Mouse (Mus musculus): ENCODE results near the gene Tmcc2.
A peak's percentile ranks its signal among the peaks of the same experiment; 100 is the strongest.

The Tmcc2 gene

GRCm38 (mm10) chr1:132389886-132390585 is 1.0 kb downstream of the Tmcc2 start:
- DNase-seq (ENCODE audit: low spot score in 2 of 2): peak in 1 of 2 experiments; percentile 54

GRCm38 (mm10) chr1:132388813-132389803 is 2.0 kb downstream of the Tmcc2 start:
- peak in 1 of 2 experiments; percentile 4 for DNase-seq (ENCODE audit: low spot score in 2 of 2)

GRCm38 (mm10) chr1:132387943-132388342 is 3.1 kb downstream of the Tmcc2 start:
- peak in 1 of 2 experiments; percentile 30 for DNase-seq (ENCODE audit: low spot score in 2 of 2)

- peak in 1 of 2 experiments; percentile 12 for DNase-seq (ENCODE audit: low spot score in 2 of 2)
Measured at GRCm38 (mm10) chr1:132386266-132386665, 4.8 kb downstream of the Tmcc2 start.

- no peak for DNase-seq (ENCODE audit: low spot score in 2 of 2)
Measured at GRCm38 (mm10) chr1:132385711-132386110, 5.4 kb downstream of the Tmcc2 start.

- DNase-seq (ENCODE audit: low spot score in 2 of 2): peak in 1 of 2 experiments; percentile 4
Measured at GRCm38 (mm10) chr1:132385266-132385665, 5.8 kb downstream of the Tmcc2 start.

GRCm38 (mm10) chr1:132384001-132384554 is 7.0 kb downstream of the Tmcc2 start:
- DNase-seq (ENCODE audit: low spot score in 2 of 2): peak in 1 of 2 experiments; percentile 9

- DNase-seq (ENCODE audit: low spot score in 2 of 2): no peak
Measured at GRCm38 (mm10) chr1:132381929-132382328, 9.2 kb downstream of the Tmcc2 start.

- no peak for DNase-seq (ENCODE audit: low spot score in 2 of 2)
Measured at GRCm38 (mm10) chr1:132380550-132381100, 10.5 kb downstream of the Tmcc2 start.

- DNase-seq (ENCODE audit: low spot score in 2 of 2): no peak
Measured at GRCm38 (mm10) chr1:132377811-132378210, 13.3 kb downstream of the Tmcc2 start.

GRCm38 (mm10) chr1:132377055-132377365 is 14.1 kb downstream of the Tmcc2 start:
- no peak for DNase-seq (ENCODE audit: low spot score in 2 of 2)

GRCm38 (mm10) chr1:132376211-132377054 is 14.6 kb downstream of the Tmcc2 start:
- DNase-seq (ENCODE audit: low spot score in 2 of 2): no peak

GRCm38 (mm10) chr1:132375256-132375655 is 15.8 kb downstream of the Tmcc2 start:
- no peak for DNase-seq (ENCODE audit: low spot score in 2 of 2)

- DNase-seq (ENCODE audit: low spot score in 2 of 2): no peak
Measured at GRCm38 (mm10) chr1:132374873-132375244, 16.2 kb downstream of the Tmcc2 start.

- no peak for DNase-seq (ENCODE audit: low spot score in 2 of 2)
Measured at GRCm38 (mm10) chr1:132374140-132374872, 16.8 kb downstream of the Tmcc2 start.

GRCm38 (mm10) chr1:132372896-132373534 is 18.1 kb downstream of the Tmcc2 start:
- no peak for DNase-seq (ENCODE audit: low spot score in 2 of 2)

GRCm38 (mm10) chr1:132372354-132372753 is 18.7 kb downstream of the Tmcc2 start:
- no peak for DNase-seq (ENCODE audit: low spot score in 2 of 2)

GRCm38 (mm10) chr1:132371298-132372081 is 19.6 kb downstream of the Tmcc2 start:
- no peak for DNase-seq (ENCODE audit: low spot score in 2 of 2)

GRCm38 (mm10) chr1:132370681-132371173 is 20.4 kb downstream of the Tmcc2 start:
- DNase-seq (ENCODE audit: low spot score in 2 of 2): no peak

All from frontal cortex, postnatal 10 days (tissue).